Mouse (Mus musculus) stomach, embryonic 15.5 days (tissue): ENCODE measurements at regions not wholly inside any gene's neighbourhood (a gene's known extent, or its start where the extent isn't known, plus 50 kb on each side); places are given as distances from the start of the nearest gene placed in this dataset.

Source experiments
- ATAC-seq: fragments of 200-750 bp; cut with Nextera tagmentation; 2 replicates; pipeline ENCODE4 v1.8.0; 2017; ENCODE audit warnings: low read depth, moderate number of reproducible peaks, moderate TSS enrichment; ENCODE audit not compliant: insufficient read depth, low FRiP score
- H3K27ac ChIP-seq: fragments of 300-500 bp; sonication (generic); 2 replicates; pipeline ENCODE4 v1.5.1; 2015; ENCODE audit warnings: mild to moderate bottlenecking, inconsistent platforms
- H3K27me3 ChIP-seq: fragments of 300-500 bp; sonication (generic); replicated peaks from 2 replicates; pipeline ENCODE4 v1.6.1; 2015; ENCODE audit warnings: inconsistent platforms
- H3K36me3 ChIP-seq: fragments of 300-500 bp; sonication (generic); 2 replicates; pipeline ENCODE4 v1.6.1; 2015; ENCODE audit warnings: inconsistent platforms
- H3K4me1 ChIP-seq: fragments of 300-500 bp; sonication (generic); 2 replicates; pipeline ENCODE4 v1.6.1; 2015; ENCODE audit warnings: inconsistent platforms
- H3K4me2 ChIP-seq: fragments of 300-500 bp; sonication (generic); 2 replicates; pipeline ENCODE4 v1.6.1; 2015; ENCODE audit warnings: mild to moderate bottlenecking, inconsistent platforms
- H3K4me3 ChIP-seq: fragments of 300-500 bp; sonication (generic); replicated peaks from 2 replicates; pipeline ENCODE4 v1.5.1; 2015; ENCODE audit warnings: inconsistent platforms
- H3K9ac ChIP-seq: fragments of 300-500 bp; sonication (generic); 2 replicates; pipeline ENCODE4 v1.6.1; 2015; ENCODE audit warnings: inconsistent platforms
- H3K9me3 ChIP-seq: fragments of 300-500 bp; sonication (generic); 2 replicates; pipeline ENCODE4 v1.6.1; 2016; ENCODE audit warnings: inconsistent platforms
- WGBS: fragments of 180-500 bp; shearing (Covaris S2); methylation state at CpG from one replicate; pipeline ENCODE4 v1.1.7; 2015; 5-methylcytosine and 5-hydroxymethylcytosine counted together

DNA sequence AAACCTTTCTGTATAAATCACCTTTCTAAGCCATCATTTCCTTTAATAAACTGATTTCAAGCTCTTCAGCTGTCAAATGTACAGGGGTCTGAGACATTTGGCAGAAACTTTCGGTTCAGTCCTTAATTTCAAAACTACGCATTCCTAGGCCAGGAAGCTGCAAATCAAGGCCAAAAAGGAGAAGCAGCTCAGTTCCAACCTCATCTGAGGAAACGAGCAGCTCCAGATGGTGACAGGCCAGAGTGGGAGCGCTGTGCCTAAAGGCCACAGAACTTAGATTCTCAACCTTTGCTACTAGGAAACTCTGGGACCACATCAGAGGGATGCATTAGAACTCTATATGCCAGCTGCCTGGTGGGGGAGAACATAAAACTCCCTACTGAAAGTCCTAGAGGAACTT is 150.6 kb downstream of the Ahr start:
- 36% methylated on average over 4 of the region's 4 CpGs for WGBS
- H3K27ac ChIP-seq: no peak overlapping the region

DNA sequence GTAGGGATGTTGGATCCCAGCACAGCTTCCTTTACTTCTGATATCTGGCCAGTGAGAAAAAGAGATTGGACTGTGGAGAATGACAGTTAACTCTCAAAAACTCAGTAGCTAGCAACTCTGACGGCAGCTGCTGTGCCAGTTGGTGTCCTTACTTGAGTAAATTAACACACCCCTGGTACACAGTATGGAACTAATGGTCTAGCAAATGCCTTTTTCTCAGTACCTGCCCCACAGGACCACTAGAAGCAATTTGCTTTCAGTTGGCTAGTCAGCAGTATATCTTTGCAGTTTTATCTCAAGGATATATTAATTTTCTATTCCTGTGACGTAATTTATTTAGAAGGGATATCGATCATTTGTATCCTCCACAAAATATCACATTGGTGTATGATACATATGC is 157.6 kb downstream of the Ahr start:
- no peak for ATAC-seq
- WGBS: 87% methylated on average over 3 of the region's 3 CpGs
- H3K27me3 ChIP-seq: no peaks in the 10 kb centered on the region

More for the DNA sequence above, 150.6 kb downstream of the Ahr start:
- no peak overlapping the region for H3K4me3 ChIP-seq
- no peaks in the 10 kb centered on the region for H3K9me3 ChIP-seq
- H3K36me3 ChIP-seq: no peaks in the 10 kb centered on the region
- H3K4me2 ChIP-seq: no peak overlapping the region
- ATAC-seq: no peak
- no peak overlapping the region for H3K9ac ChIP-seq
- H3K4me1 ChIP-seq: no peaks in the 10 kb centered on the region
- no peaks in the 10 kb centered on the region for H3K27me3 ChIP-seq

DNA sequence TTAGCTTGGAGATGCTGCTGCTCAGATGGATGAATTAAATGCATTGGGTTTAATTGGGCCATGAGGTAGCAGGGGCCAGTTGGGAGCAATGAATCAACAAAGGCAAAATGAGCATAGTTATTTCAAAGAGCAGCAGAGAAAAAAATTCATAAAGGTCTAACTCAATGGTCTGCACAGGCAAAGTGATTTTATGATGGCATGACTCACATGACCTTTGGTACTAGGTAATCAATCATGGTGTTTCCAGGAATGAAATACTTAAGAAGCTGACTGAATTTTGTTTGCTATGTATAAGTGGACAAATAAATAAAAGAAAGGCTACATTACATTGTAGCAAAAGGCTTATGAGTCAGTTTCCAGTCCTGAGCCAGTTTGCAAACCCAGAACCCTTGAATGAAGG is 158.5 kb downstream of the Ahr start:
- Histone ChIP-seq H3K4me2 (no peak overlapping the region), H3K9me3 (no peaks in the 10 kb centered on the region), H3K4me1 (no peaks in the 10 kb centered on the region), H3K36me3 (no peaks in the 10 kb centered on the region), H3K9ac (no peak overlapping the region), H3K27ac (no peak overlapping the region), H3K4me3 (no peak overlapping the region), H3K27me3 (no peaks in the 10 kb centered on the region)
- no peak for ATAC-seq

More for the DNA sequence above, 157.6 kb downstream of the Ahr start:
- Histone ChIP-seq H3K27ac (no peak overlapping the region), H3K9ac (no peak overlapping the region), H3K4me3 (no peak overlapping the region), H3K4me1 (no peaks in the 10 kb centered on the region), H3K9me3 (no peaks in the 10 kb centered on the region), H3K36me3 (no peaks in the 10 kb centered on the region), H3K4me2 (no peak overlapping the region)

- WGBS: 78% methylated on average over 2 of the region's 2 CpGs
Measured at GRCm38 (mm10) chr12:35357901-35358300, 176.9 kb downstream of the Ahr start.

DNA sequence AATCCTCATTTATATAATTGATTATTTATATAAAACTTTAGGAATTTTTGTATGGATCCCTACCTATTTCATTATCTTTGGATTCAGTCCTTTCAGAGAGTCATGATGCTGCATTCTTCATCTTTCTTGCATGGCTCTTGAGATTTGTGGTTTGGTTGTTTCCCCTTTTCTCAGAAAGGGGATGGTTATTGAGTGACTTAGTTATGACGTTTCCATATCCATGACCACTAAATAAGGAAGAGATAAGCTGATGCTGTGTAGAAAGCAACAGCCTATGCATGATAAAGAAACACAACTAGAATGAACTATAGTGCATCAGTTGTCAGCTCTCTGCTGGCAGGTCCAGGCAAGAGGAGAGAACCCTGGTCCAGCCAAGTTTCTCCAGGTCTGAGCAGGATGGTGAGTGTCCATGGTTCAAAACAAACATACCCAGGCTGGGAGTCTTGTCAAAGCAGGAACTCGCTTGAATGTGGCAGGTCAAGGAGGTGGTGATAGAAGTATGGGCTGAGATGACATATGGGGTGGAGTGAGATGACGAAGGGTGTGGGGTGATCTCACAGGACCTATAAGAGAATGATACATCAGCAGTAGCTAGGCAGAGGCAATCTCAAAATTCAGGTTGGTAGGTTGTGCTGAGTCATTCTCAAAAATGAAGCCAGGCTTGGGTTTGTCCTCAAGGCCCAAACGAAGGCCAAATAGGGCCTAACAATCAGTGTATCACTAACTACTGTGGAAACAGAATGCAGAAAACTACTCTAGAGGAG is 196.5 kb downstream of the Ahr start:
- ATAC-seq: no peak
- no peaks in the 10 kb centered on the region for H3K27me3 ChIP-seq
- no peak overlapping the region for H3K9ac ChIP-seq
- H3K4me3 ChIP-seq: no peak overlapping the region
- no peaks in the 10 kb centered on the region for H3K9me3 ChIP-seq
- H3K36me3 ChIP-seq: no peaks in the 10 kb centered on the region
- no peaks in the 10 kb centered on the region for H3K4me1 ChIP-seq
- no peak overlapping the region for H3K27ac ChIP-seq
- H3K4me2 ChIP-seq: no peak overlapping the region
- 79% methylated on average over 4 of the region's 4 CpGs for WGBS

More at GRCm38 (mm10) chr12:35357901-35358300, 176.9 kb downstream of the Ahr start:
- no peaks in the 10 kb centered on the region for H3K27me3 ChIP-seq
- H3K9me3 ChIP-seq: no peaks in the 10 kb centered on the region
- H3K4me1 ChIP-seq: no peaks in the 10 kb centered on the region
- no peak overlapping the region for H3K9ac ChIP-seq
- no peak overlapping the region for H3K4me2 ChIP-seq
- no peaks in the 10 kb centered on the region for H3K36me3 ChIP-seq
- ATAC-seq: no peak
- no peak overlapping the region for H3K4me3 ChIP-seq
- H3K27ac ChIP-seq: no peak overlapping the region

- H3K9ac ChIP-seq: no peak overlapping the region
- no peak for ATAC-seq
Measured at GRCm38 (mm10) chr12:35336314-35336713, 198.5 kb downstream of the Ahr start.

DNA sequence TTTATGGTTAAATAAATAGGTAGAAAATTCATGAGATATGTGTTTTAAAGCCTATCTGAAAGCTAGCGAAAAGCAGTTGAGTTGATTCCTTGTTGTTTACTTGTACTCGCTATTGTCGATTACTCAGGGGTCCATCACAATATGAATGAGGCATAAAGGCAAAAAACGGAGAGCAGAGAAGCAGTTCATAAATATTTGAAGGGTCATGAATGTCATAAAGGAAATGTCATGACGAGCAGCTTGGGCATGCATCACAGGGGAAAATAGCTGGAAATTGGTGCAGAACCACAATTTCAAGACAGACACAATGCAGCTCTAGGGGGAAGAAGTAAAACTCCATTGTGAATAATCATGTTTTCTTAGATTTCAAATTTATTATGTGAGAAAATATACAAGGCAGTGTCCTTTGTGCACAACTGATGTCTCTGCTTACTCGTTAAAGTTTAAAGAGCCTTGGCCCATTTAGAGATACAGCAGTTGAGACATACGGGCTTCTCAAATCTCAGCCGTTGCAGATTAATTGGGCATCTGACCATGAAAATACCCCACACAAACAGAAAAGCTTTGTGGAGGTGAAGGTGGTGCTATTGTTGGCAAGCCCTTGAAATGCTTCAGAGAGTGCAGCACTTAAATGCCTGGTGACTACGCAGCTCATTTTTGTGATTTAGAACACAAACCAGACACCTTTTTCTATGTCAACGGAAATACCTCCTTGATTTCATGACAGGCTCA is 200.3 kb downstream of the Ahr start:
- no peak for ATAC-seq
- Histone ChIP-seq H3K4me1 (no peaks in the 10 kb centered on the region), H3K27me3 (no peaks in the 10 kb centered on the region), H3K27ac (no peak overlapping the region), H3K36me3 (no peaks in the 10 kb centered on the region), H3K9ac (no peak overlapping the region), H3K4me2 (no peak overlapping the region), H3K4me3 (no peak overlapping the region), H3K9me3 (no peaks in the 10 kb centered on the region)
- WGBS: 73% methylated on average over 10 of the region's 10 CpGs

More at GRCm38 (mm10) chr12:35336314-35336713, 198.5 kb downstream of the Ahr start:
- no peaks in the 10 kb centered on the region for H3K36me3 ChIP-seq
- H3K4me3 ChIP-seq: no peak overlapping the region
- no peaks in the 10 kb centered on the region for H3K27me3 ChIP-seq
- H3K4me1 ChIP-seq: no peaks in the 10 kb centered on the region
- H3K27ac ChIP-seq: no peak overlapping the region
- no peak overlapping the region for H3K4me2 ChIP-seq
- no peaks in the 10 kb centered on the region for H3K9me3 ChIP-seq

- H3K27me3 ChIP-seq: no peaks in the 10 kb centered on the region
- H3K4me3 ChIP-seq: no peak overlapping the region
- no peaks in the 10 kb centered on the region for H3K9me3 ChIP-seq
- H3K9ac ChIP-seq: no peak overlapping the region
- H3K4me1 ChIP-seq: no peaks in the 10 kb centered on the region
- H3K36me3 ChIP-seq: no peaks in the 10 kb centered on the region
- no peak overlapping the region for H3K27ac ChIP-seq
- H3K4me2 ChIP-seq: no peak overlapping the region
- no peak for ATAC-seq
- WGBS: 88% methylated on average over 3 of the region's 3 CpGs
Measured at GRCm38 (mm10) chr12:35331303-35331702, 203.5 kb downstream of the Ahr start.

DNA sequence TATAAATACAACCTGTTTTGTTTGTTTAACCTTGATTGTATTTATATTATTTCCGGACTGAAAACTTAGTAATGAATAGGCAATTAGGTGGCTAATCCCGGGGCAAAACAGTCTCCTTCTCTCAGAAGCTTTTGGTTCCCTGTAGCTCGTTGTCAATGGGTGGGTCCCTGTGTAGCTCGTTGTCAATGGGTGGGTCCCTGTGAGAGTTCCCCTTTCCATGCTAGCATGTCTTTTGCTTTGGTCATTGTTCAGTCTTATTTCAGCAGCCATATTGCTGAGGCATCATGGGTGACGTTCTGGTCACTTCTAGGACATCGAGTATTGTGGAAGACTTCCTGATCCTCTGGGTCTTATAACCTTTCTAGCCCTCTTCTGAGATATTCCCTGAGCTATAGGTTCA is 205.1 kb downstream of the Ahr start:
- no peak overlapping the region for H3K4me3 ChIP-seq
- 63% methylated on average over 6 of the region's 6 CpGs for WGBS
- ATAC-seq: no peak
- no peaks in the 10 kb centered on the region for H3K27me3 ChIP-seq
- H3K9ac ChIP-seq: no peak overlapping the region
- no peak overlapping the region for H3K27ac ChIP-seq
- no peaks in the 10 kb centered on the region for H3K36me3 ChIP-seq
- H3K4me2 ChIP-seq: no peak overlapping the region
- no peaks in the 10 kb centered on the region for H3K9me3 ChIP-seq
- H3K4me1 ChIP-seq: no peaks in the 10 kb centered on the region

DNA sequence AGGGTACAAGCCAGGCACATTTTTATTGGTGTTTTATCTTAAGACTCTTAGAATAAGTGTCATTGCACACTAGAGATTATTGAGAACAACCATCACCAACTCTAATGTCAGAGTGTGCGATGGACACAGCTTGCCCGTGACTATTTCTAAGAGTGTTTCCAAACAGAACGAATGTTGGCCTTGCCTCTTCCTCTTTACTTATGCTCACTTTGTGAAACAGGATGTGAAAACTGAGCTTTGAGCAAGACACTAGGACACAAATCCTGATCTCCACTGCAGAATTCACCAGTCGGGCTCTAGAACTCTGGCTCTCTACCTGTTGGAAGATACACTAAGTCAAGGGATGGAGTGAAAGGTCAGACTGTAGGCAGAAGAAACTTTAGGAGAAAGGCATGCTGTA is 215.3 kb downstream of the Ahr start:
- H3K4me3 ChIP-seq: no peak overlapping the region
- ATAC-seq: no peak
- no peaks in the 10 kb centered on the region for H3K36me3 ChIP-seq
- H3K27me3 ChIP-seq: no peaks in the 10 kb centered on the region
- no peaks in the 10 kb centered on the region for H3K4me1 ChIP-seq
- no peak overlapping the region for H3K9ac ChIP-seq
- WGBS: 82% methylated on average over 4 of the region's 4 CpGs
- H3K9me3 ChIP-seq: no peaks in the 10 kb centered on the region
- H3K4me2 ChIP-seq: no peak overlapping the region
- H3K27ac ChIP-seq: no peak overlapping the region

GRCm38 (mm10) chr12:35317046-35317445 is 217.8 kb downstream of the Ahr start:
- Histone ChIP-seq H3K4me2 (no peak overlapping the region), H3K27ac (no peak overlapping the region), H3K4me3 (no peak overlapping the region), H3K36me3 (no peaks in the 10 kb centered on the region), H3K9ac (no peak overlapping the region), H3K27me3 (no peaks in the 10 kb centered on the region), H3K4me1 (no peaks in the 10 kb centered on the region), H3K9me3 (no peaks in the 10 kb centered on the region)
- WGBS: 51% methylated on average over 3 of the region's 3 CpGs
- no peak for ATAC-seq

DNA sequence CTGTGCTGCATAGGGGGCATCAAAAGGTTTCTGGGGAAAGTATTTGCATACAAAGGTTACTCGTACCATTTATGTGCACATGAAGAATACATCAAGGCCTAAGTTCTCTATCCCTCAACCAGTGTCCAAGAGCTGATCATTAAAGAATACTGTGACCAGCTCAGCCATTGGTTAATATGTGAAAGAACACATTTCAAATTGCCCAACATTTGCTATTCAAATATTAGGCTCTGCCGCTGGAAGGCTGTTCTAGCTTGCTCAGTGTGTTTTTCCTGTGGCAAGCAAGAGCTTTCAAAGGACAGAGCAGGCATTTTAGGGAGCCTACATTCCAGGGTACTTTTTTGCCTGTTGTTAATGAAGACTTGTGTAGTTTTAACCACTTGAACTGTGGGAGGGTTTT is 220.8 kb downstream of the Ahr start:
- H3K9me3 ChIP-seq: no peaks in the 10 kb centered on the region
- no peak for ATAC-seq
- H3K36me3 ChIP-seq: no peaks in the 10 kb centered on the region
- H3K4me1 ChIP-seq: no peaks in the 10 kb centered on the region
- 82% methylated on average over 2 of the region's 2 CpGs for WGBS
- no peak overlapping the region for H3K9ac ChIP-seq
- no peak overlapping the region for H3K27ac ChIP-seq
- H3K27me3 ChIP-seq: no peaks in the 10 kb centered on the region
- no peak overlapping the region for H3K4me3 ChIP-seq
- H3K4me2 ChIP-seq: no peak overlapping the region
